Mouse (Mus musculus): ENCODE results near the gene Zfp706.

Gene Zfp706

GRCm38 (mm10) chr15:36977823-36978222 lies 29.8 kb downstream of the Zfp706 start:
- no peak for DNase-seq (ENCODE audit: low spot score)

- DNase-seq (ENCODE audit: low spot score): no peak
Measured at GRCm38 (mm10) chr15:36975690-36976089, 31.9 kb downstream of the Zfp706 start.

GRCm38 (mm10) chr15:36975256-36975620 lies 32.3 kb downstream of the Zfp706 start:
- DNase-seq (ENCODE audit: low spot score): no peak

GRCm38 (mm10) chr15:36974614-36975255 lies 32.8 kb downstream of the Zfp706 start:
- DNase-seq (ENCODE audit: low spot score): no peak

GRCm38 (mm10) chr15:36973714-36974113 lies 33.9 kb downstream of the Zfp706 start:
- DNase-seq (ENCODE audit: low spot score): no peak

GRCm38 (mm10) chr15:36973290-36973689 lies 34.3 kb downstream of the Zfp706 start:
- no peak for DNase-seq (ENCODE audit: low spot score)

- peak; percentile 34 for DNase-seq (ENCODE audit: low spot score)
Measured at GRCm38 (mm10) chr15:36969794-36970193, 37.8 kb downstream of the Zfp706 start.

GRCm38 (mm10) chr15:36968295-36968694 lies 39.3 kb downstream of the Zfp706 start:
- DNase-seq (ENCODE audit: low spot score): no peak

- DNase-seq (ENCODE audit: low spot score): peak; percentile 90
Measured at GRCm38 (mm10) chr15:36967381-36968211, 40.0 kb downstream of the Zfp706 start.

GRCm38 (mm10) chr15:36966940-36967339 lies 40.6 kb downstream of the Zfp706 start:
- peak; percentile 63 for DNase-seq (ENCODE audit: low spot score)

- peak; percentile 26 for DNase-seq (ENCODE audit: low spot score)
Measured at GRCm38 (mm10) chr15:36966466-36966865, 41.1 kb downstream of the Zfp706 start.

GRCm38 (mm10) chr15:36965743-36966142 lies 41.8 kb downstream of the Zfp706 start:
- DNase-seq (ENCODE audit: low spot score): no peak

- DNase-seq (ENCODE audit: low spot score): no peak
Measured at GRCm38 (mm10) chr15:36962931-36963330, 44.6 kb downstream of the Zfp706 start.

- DNase-seq (ENCODE audit: low spot score): peak; percentile 66
Measured at GRCm38 (mm10) chr15:36960876-36961237, 46.7 kb downstream of the Zfp706 start.

GRCm38 (mm10) chr15:36960010-36960875 lies 47.3 kb downstream of the Zfp706 start:
- peak; percentile 92 for DNase-seq (ENCODE audit: low spot score)

GRCm38 (mm10) chr15:36956221-36956620 lies 51.4 kb downstream of the Zfp706 start:
- no peak for DNase-seq (ENCODE audit: low spot score)

GRCm38 (mm10) chr15:36950258-36950657 lies 57.3 kb downstream of the Zfp706 start:
- DNase-seq (ENCODE audit: low spot score): no peak

GRCm38 (mm10) chr15:36948866-36949546 lies 58.6 kb downstream of the Zfp706 start:
- no peak for DNase-seq (ENCODE audit: low spot score)
